Mouse (Mus musculus) hindbrain, embryonic 10.5 days (tissue): ENCODE measurements around the gene Neurl3. TPM values are rescaled to one million over a fixed set of nuclear protein-coding genes. Genes with fewer than 3 reads are reported as not detected.

Source experiments
- DNase-seq: peaks from one replicate; pipeline ENCODE4 v3.0.0-alpha.2; 2017; ENCODE audit warnings: low spot score
- H3K27ac ChIP-seq: fragments of 300-500 bp; sonication (generic); 2 replicates; pipeline ENCODE4 v1.5.1; 2016; ENCODE audit warnings: mild to moderate bottlenecking, moderate library complexity
- H3K27me3 ChIP-seq: fragments of 300-500 bp; sonication (generic); 2 replicates; pipeline ENCODE4 v1.6.1; 2016; ENCODE audit warnings: mild to moderate bottlenecking; ENCODE audit not compliant: poor library complexity, insufficient read depth, severe bottlenecking
- H3K36me3 ChIP-seq: fragments of 300-500 bp; sonication (generic); 2 replicates; pipeline ENCODE4 v1.6.1; 2016; ENCODE audit warnings: mild to moderate bottlenecking, moderate library complexity
- H3K4me1 ChIP-seq: fragments of 300-500 bp; sonication (generic); replicated peaks from 2 replicates; pipeline ENCODE4 v1.6.1; 2016; ENCODE audit warnings: mild to moderate bottlenecking
- H3K4me3 ChIP-seq: fragments of 300-500 bp; sonication (generic); 2 replicates; pipeline ENCODE4 v1.5.1; 2016; ENCODE audit warnings: mild to moderate bottlenecking, moderate library complexity
- H3K9me3 ChIP-seq: fragments of 300-500 bp; sonication (generic); 2 replicates; pipeline ENCODE4 v1.6.1; 2016; ENCODE audit warnings: mild to moderate bottlenecking, moderate library complexity
- WGBS: fragments of 180-500 bp; shearing (Covaris S2); methylation state at CpG from one replicate; pipeline ENCODE4 v1.1.7; 2016; 5-methylcytosine and 5-hydroxymethylcytosine counted together
- polyA plus RNA-seq: library from polyadenylated mRNA; unstranded; fragments of >200 nt; fragmentation: Nextera tagmentation; extraction: Ambion mirVana; gene quantifications from 2 replicates; pipeline ENCODE4 v1.2.1, GENCODE M21; 2016

Gene Neurl3
- 0.30 and 0.31 TPM in 2 replicates for polyA plus RNA-seq

GRCm38 (mm10) chr1:36274455-36274854 is at the start of gene Neurl3:
TSS of gene Neurl3 (minus strand) at chr1:36274679.
- Histone ChIP-seq H3K9me3 (no peaks in the 10 kb centered on the region), H3K4me1 (peaks cover 26% of the 10 kb centered on the region), H3K27me3 (peaks cover 31% of the 10 kb centered on the region), H3K4me3 (no peak within 1 kb of the TSS), H3K27ac (no peak within 1 kb of the TSS), H3K36me3 (no peaks in the 10 kb centered on the region)
- no peak for DNase-seq
- 92% methylated on average over 5 of the region's 5 CpGs for WGBS

- H3K27me3 ChIP-seq: no peaks in the 10 kb centered on the region
- WGBS: 61% methylated on average over 8 of the region's 8 CpGs
- DNase-seq: peak; percentile 40
- H3K9me3 ChIP-seq: no peaks in the 10 kb centered on the region
- H3K36me3 ChIP-seq: peaks cover 40% of the 10 kb centered on the region
- H3K27ac ChIP-seq: no peak overlapping the region
- H3K4me3 ChIP-seq: no peak overlapping the region
- peaks cover 10% of the 10 kb centered on the region for H3K4me1 ChIP-seq
These were observed 49.4 kb upstream of the Neurl3 start for GRCm38 (mm10) chr1:36323746-36324448.

DNA sequence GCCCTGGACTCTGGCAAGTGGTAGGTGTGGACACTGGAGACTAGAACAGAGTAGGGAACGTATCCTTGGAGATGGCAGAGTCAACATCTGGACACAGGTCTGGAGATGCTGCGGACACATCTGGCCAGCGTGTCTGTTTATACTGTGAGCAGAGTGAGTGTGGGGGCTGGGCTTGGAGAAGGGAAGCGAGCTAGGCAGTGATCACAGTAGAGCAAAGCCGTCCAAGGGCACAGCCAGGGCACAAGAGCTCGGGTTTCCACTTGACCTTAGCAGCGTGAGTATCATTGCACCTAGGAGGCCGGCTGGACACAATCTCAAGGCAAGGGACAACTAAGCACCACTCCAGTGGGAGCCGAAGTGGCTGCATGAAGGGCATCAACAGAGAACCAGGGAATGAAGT is 48.6 kb upstream of the Neurl3 start:
- Histone ChIP-seq H3K4me3 (no peak overlapping the region), H3K9me3 (no peaks in the 10 kb centered on the region), H3K4me1 (peaks cover 10% of the 10 kb centered on the region), H3K36me3 (peaks cover 39% of the 10 kb centered on the region), H3K27ac (no peak overlapping the region), H3K27me3 (no peaks in the 10 kb centered on the region)
- DNase-seq: no peak
- WGBS: 63% methylated on average over 9 of the region's 9 CpGs

GRCm38 (mm10) chr1:36321829-36322573 is 47.5 kb upstream of the Neurl3 start:
- no peak overlapping the region for H3K27ac ChIP-seq
- H3K9me3 ChIP-seq: no peaks in the 10 kb centered on the region
- no peak for DNase-seq
- no peak overlapping the region for H3K4me3 ChIP-seq
- peaks cover 30% of the 10 kb centered on the region; the same call in 1 of the 2 replicates for H3K36me3 ChIP-seq
- peaks cover 10% of the 10 kb centered on the region for H3K4me1 ChIP-seq
- H3K27me3 ChIP-seq: no peaks in the 10 kb centered on the region
- WGBS: 75% methylated on average over 11 of the region's 11 CpGs

GRCm38 (mm10) chr1:36321164-36321563 is 46.7 kb upstream of the Neurl3 start:
- DNase-seq: no peak
- H3K4me3 ChIP-seq: no peak overlapping the region
- 91% methylated on average over 2 of the region's 2 CpGs for WGBS

GRCm38 (mm10) chr1:36315776-36316100 is 41.3 kb upstream of the Neurl3 start:
- H3K9me3 ChIP-seq: no peaks in the 10 kb centered on the region
- no peaks in the 10 kb centered on the region; the same call in 1 of the 2 replicates for H3K4me1 ChIP-seq
- H3K27me3 ChIP-seq: no peaks in the 10 kb centered on the region
- no peak for DNase-seq
- no peak overlapping the region for H3K4me3 ChIP-seq
- 87% methylated on average over 2 of the region's 2 CpGs for WGBS
- H3K27ac ChIP-seq: no peak overlapping the region
- peaks cover 17% of the 10 kb centered on the region; the same call in 1 of the 2 replicates for H3K36me3 ChIP-seq

More at GRCm38 (mm10) chr1:36321164-36321563, 46.7 kb upstream of the Neurl3 start:
- peaks cover 10% of the 10 kb centered on the region for H3K4me1 ChIP-seq
- no peak overlapping the region for H3K27ac ChIP-seq
- H3K36me3 ChIP-seq: peaks cover 29% of the 10 kb centered on the region; the same call in 1 of the 2 replicates
- H3K9me3 ChIP-seq: no peaks in the 10 kb centered on the region
- H3K27me3 ChIP-seq: no peaks in the 10 kb centered on the region

DNA sequence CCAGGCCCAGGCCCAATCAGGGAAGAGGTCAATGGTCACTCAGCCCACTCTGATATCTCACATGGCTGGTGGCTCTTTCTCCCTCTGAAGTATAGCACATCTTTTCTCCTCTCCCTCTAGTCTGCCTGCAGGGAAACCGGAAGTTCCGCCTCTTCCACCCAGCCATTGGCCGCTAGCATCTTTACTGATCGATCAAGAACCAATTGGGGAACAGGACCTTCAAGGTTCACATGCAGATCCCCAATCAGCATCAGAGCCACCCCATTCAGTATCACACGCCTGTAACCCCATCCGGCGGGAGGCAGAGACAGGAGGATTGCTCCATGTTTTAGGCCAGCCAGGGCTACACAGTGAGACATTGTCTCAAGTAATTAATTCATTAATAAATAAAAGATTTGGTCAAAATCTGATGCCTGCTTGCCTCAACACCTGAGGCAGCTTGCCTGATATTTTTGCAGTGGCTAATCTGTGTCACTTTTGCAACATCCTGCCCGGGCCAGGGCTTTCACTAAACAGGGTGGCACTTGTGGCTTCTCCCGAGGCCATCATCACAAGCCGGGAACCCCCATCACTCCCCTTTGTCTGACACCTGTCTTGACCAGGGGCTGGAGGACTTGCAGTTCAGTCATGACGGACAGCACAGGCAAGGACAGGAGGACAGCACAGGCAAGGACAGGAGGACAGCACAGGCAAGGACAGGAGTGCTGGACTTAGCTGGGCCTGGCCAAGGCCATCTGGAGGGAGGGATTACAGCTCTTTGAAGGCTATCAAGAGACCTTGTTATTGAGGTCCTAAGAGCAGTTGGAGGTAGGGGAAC is 40.7 kb upstream of the Neurl3 start:
- Histone ChIP-seq H3K4me3 (no peak overlapping the region), H3K9me3 (no peaks in the 10 kb centered on the region), H3K4me1 (peaks cover under 1% of the 10 kb centered on the region), H3K27ac (no peak overlapping the region), H3K27me3 (0 out of 2 replicates have a peak, but pooled peaks cover 3% of the 10 kb centered on the region), H3K36me3 (peaks cover 11% of the 10 kb centered on the region; the same call in 1 of the 2 replicates)
- 89% methylated on average over 11 of the region's 11 CpGs for WGBS
- no peak for DNase-seq

DNA sequence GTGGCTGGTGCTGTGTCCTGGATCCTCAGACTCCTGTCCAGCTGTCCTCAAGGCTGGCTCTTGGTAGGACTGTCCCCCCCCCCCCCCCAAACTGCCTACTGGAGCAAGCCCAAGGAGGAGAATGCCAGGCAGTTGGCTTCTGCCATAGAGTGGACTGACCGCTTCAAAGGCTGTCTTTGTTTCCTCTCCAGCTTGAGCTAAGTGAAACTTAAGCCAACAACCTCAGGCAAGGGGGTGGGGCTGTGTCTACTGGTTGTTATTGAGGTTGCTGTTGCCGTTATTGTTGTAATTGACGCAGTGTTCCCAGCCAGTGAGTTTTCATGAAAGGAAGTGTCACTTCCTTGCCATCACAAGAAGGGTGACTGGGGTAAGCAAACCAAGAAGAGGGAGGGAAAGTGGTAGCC is 35.0 kb upstream of the Neurl3 start:
- WGBS: 15% methylated on average over 3 of the region's 3 CpGs
- no peak overlapping the region for H3K4me3 ChIP-seq
- no peaks in the 10 kb centered on the region for H3K9me3 ChIP-seq
- H3K36me3 ChIP-seq: no peaks in the 10 kb centered on the region
- DNase-seq: peak; percentile 30
- H3K27me3 ChIP-seq: peaks cover 30% of the 10 kb centered on the region
- peaks cover 25% of the 10 kb centered on the region for H3K4me1 ChIP-seq
- H3K27ac ChIP-seq: no peak overlapping the region

DNA sequence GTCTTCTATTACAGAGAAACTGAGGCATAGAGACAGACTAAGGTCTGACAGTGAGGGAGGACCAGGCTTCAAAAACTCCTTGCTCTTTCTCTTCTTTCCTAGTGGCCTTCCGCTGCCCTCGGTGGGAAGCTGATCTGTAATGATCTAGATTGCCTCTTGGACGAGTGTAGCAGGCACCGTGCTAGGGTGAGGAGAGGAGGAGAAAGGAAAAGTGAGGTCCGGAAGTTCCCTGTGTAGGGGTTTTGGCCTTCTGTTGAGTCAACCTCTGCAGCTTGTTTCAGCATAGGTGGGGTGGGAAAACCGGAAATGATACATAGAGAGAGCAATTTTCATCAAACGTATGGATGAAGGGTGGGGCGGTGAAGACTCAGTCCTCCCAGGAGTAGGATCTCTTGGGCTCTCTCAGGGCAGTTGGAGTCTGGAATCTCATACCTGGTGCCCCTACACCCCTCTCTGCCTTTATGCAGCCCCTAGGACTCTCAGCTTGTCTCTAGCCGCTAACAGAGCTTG is 34.5 kb upstream of the Neurl3 start:
- peak overlapping the region; percentile 63 for H3K4me3 ChIP-seq
- H3K27ac ChIP-seq: no peak overlapping the region

DNA sequence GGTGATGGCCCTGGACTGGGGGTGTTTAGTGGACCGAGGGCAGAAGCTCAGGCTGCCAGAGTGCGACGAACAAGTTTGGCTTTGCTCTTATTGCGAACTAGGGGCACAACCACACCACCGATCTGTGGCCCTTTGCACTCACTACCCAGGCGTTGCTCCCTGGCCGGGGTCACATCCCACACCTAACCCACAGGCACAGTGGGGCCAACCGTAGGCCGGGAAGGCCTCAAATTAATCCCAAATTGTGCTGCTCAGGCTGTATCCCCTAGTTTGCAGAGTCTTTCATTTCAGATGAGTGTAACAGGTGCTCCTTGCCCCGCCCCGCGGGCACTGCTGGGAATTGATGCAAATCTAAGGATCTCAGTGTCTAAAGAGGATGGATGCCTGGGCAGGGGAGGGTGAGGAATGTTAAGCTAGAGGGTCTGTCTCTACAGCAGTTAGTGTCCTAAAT is 34.0 kb upstream of the Neurl3 start:
- H3K9me3 ChIP-seq: no peaks in the 10 kb centered on the region
- peak overlapping the region; percentile 63 for H3K4me3 ChIP-seq
- H3K4me1 ChIP-seq: peaks cover 26% of the 10 kb centered on the region
- peaks cover 40% of the 10 kb centered on the region for H3K27me3 ChIP-seq
- H3K27ac ChIP-seq: no peak overlapping the region
- H3K36me3 ChIP-seq: no peaks in the 10 kb centered on the region
- peak; percentile 20 for DNase-seq
- 5% methylated on average over 12 of the region's 12 CpGs for WGBS

More for the DNA sequence above, 34.5 kb upstream of the Neurl3 start:
- Histone ChIP-seq H3K4me1 (peaks cover 25% of the 10 kb centered on the region), H3K9me3 (no peaks in the 10 kb centered on the region), H3K27me3 (peaks cover 35% of the 10 kb centered on the region), H3K36me3 (no peaks in the 10 kb centered on the region)
- WGBS: 52% methylated on average over 9 of the region's 9 CpGs
- DNase-seq: no peak

DNA sequence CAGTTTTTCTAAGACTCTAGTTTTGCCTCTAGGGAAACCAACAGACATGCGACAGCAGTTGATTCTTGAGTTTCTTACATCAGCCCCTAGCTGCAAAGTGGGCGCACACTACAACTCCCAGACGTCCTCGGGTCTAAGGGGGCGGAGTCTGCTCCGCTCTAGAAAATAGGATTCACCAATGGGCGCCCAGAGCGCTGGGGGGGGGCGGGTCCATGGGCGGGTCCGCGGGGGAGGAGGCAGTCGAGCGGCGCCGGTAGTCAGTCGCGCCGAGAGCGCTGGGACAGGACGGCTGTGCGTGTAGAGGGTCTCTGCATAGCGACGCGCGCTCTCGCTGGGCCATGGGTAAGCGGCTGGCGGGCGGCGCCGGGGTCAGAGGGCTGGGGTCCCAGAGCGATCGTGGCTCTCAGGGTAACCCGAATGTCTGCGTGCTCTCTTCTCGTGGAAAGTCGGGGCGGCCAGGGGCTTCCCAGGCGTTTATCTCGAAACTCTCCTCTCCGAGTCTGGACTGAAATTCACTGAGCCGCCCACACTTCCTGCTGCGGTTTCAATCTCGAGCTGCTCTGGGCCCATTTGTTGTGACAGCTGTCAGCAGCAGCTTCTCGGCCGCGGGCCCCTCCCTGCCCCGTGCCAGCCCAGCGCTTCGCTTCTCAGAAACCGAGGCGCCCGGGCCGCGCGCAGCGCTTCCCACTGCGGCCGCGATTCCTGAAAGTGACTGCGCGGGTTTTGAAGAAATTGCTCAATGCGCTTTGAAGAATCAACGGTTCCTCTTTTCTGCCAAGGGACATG is 33.2 kb upstream of the Neurl3 start, which contains the start of gene Arid5a:
Gene Arid5a, plus strand, starts transcription at position 239 of the 786 bp plus-strand sequence.
- Histone ChIP-seq H3K4me3 (peak within 1 kb of the TSS; percentile 63), H3K9me3 (no peaks in the 10 kb centered on the region), H3K36me3 (no peaks in the 10 kb centered on the region), H3K27ac (peak within 1 kb of the TSS; percentile 58; the same call in 1 of the 2 replicates), H3K27me3 (peaks cover 47% of the 10 kb centered on the region), H3K4me1 (peaks cover 32% of the 10 kb centered on the region)
- under 1% methylated on average over 65 of the region's 65 CpGs for WGBS
- DNase-seq: peak; percentile 94

GRCm38 (mm10) chr1:36307121-36307494 is 32.6 kb upstream of the Neurl3 start:
- no peak for DNase-seq
- 71% methylated on average over 7 of the region's 7 CpGs for WGBS
- no peak overlapping the region for H3K27ac ChIP-seq
- H3K9me3 ChIP-seq: no peaks in the 10 kb centered on the region
- no peaks in the 10 kb centered on the region for H3K36me3 ChIP-seq
- H3K27me3 ChIP-seq: peaks cover 52% of the 10 kb centered on the region
- H3K4me3 ChIP-seq: no peak overlapping the region
- H3K4me1 ChIP-seq: peaks cover 32% of the 10 kb centered on the region
